Mouse (Mus musculus): ENCODE data around the gene Atf7ip.

DNA sequence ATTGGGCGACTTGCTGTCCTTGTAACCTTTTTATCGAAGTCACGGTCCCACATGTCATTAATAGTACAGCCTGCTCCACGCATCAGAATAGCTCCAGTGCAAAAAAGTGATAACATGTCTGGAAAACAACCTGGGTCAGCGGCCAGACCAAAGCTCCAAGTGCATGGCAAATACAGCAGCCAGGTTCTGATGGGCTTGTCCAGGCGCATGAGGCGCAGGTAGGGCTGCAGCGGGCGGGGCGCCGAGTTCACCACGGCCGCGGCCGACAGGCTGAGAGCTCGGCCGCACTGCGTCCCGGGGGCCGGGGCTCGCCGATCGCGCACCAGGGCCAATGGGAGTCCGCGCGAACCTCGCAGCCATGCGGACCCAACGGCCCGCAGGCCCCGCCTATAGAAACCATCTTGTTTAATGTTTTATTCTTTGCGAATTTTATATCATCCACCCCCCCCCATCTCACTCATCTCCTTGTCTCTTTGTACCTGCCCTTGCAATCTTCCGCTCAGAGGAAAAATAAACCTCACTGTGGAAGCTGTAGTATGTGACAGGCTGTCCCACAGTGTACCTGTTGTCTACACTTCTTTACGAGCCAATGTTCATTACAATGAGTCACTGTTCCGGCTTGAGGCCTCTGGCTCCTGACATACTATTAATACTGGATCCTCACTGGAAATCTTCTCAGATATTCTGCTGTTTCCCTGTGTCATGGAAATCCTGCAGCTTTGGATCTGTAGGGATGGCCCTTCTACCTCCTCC, 19.0 kb upstream of the Atf7ip start:
- TF ChIP-seq POLR2A (IDR thresholded peaks at IDR 0.05; ENCODE audit: insufficient read depth, low read depth, low read length) (no peak), CTCF (IDR thresholded peaks at IDR 0.05; ENCODE audit: insufficient read depth, low read depth, low read length) (no peak)
